Mouse (Mus musculus) brain, embryonic 18.5 days (tissue): ENCODE results near the gene Gm10061.
"Not testable (repeated sequence)": the region's sequence is repeated elsewhere in the genome, so short reads cannot be mapped to it uniquely, and the experiment has no call there.

Experiments used
- DNase-seq: peaks from one replicate; pipeline ENCODE4 v3.0.0-alpha.2; 2012; ENCODE audit warnings: low read depth, low spot score

Gm10061 gene

DNA sequence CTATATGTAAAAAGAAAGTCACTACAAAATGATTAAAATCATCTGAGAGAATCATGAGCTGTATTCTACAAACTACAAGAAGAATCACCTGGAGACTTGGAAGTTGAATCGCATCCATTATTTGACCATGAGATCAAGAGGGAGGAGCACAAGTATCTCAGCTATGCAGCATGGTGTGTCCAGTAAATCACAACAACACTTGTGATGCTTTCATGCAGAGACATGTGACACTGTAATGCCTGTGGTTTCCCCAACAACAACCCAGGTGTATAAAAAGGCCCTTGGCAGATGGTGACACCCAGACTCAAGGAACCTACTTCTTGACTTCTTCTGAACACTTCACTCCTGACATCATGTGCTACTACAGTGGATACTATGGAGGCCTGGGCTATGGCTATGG lies at the start of gene Gm10061:
Gene Gm10061 (plus strand): TSS at position 301 of the 400 bp plus-strand sequence.
- no peak for DNase-seq

DNA sequence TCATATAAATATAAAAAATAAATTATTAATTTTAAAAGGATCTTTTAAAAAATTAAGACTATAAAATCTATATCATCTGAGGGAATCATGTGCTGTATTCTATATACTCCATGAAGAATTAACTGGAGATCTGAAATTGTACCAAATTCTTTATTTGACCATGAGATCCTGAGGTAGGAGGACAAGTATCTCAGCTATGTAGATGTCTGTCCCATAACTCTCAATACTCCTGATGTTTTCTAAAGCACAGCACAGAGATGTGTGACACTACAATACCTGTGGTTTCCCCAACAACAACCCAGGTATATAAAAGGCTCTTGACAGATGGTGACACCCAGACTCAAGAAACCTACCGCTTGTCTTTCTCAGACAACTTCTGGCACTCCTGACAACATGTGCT lies 10.3 kb upstream of the Gm10061 start, which contains the start of gene Gm6358:
Gene Gm6358 (plus strand): TSS at position 301 of the 400 bp plus-strand sequence.
- no peak for DNase-seq

DNA sequence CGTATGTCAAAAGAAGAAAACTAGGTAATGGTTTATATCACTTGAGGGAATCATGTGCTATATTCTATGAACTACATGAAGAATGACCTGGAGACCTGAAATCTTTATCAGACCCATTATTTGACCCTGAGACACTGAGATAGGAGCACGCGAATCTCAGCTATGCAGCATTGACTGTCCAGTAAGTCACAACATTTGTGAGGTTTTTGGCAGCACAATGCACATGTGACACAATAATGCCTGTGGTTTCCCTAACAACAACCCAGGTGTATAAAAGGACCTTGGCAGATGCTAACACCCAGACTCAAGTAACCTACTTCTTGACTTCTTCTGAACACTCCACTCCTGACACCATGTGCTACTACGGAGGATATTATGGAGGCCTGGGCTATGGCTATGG lies 6.8 kb downstream of the Gm10061 start, which contains the start of gene Gm9789:
Gene Gm9789 (plus strand): TSS at position 301 of the 400 bp plus-strand sequence.
- DNase-seq, result no peak

DNA sequence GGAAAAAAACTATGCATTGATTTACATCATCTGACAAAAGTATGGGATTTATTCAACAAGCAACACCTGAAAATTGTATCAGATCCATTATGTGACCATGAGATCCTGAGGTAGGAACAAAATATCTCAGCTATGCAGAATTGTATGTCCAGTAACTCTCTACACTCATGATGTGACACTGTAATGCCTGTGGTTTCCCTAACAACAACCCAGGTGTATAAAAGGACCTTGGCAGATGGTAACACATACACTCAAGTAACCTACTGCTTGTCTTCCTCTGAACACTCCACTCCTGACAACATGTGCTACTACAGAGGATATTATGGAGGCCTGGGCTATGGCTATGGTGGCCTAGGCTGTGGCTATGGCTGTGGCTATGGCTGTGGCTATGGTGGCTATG lies 18.3 kb downstream of the Gm10061 start, which contains the start of gene Gm7735:
Gene Gm7735 (plus strand): TSS at position 301 of the 400 bp plus-strand sequence.
- DNase-seq, result not testable (repeated sequence)

DNA sequence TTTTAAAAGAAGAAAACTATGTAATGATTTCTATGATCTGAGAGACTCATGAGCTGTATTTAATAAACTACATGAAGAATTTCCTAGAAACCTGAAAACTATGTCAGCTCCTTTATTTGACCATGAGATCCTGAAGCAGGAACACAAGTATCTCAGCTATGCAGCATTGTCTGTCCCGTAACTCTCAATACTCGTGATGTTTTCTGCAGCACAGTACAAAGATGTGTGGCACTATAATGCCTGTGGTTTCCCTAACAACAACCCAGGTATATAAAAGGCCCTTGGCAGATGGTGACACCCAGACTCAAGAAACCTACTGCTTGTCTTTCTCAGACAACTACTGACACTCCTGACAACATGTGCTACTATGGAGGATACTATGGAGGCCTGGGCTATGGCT lies 23.5 kb downstream of the Gm10061 start, which contains the start of gene 1110057P08Rik:
Gene 1110057P08Rik (plus strand): TSS at position 301 of the 400 bp plus-strand sequence.
- no peak for DNase-seq

DNA sequence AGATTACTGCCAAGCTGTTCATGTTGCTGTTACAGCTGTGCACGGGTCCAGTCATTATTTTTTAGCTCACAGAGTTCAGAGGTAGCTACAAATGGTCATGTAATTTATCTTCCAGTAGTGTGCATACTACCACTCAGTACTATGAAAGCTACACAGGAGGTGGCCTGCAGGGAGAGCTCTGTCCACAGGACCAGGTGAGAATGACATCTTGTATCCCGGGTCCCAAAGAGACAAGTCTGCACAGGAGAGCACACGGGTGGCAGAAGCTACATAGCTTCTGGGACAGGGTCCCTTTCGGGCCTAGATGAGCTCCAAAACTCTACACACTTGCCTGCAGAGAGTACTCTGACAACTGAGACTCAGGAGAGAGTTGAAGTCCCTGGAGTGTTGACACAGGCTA lies 37.7 kb downstream of the Gm10061 start:
- no peak for DNase-seq
